Mouse (Mus musculus): ENCODE results near the gene Tex2.

GRCm38 (mm10) chr11:106478745-106479144 lies 134.5 kb downstream of the Tex2 start:
- TF ChIP-seq HCFC1 (IDR thresholded peaks at IDR 0.05; ENCODE audit: borderline replicate concordance, insufficient read depth, low read length), result no peak
- no peak for TF ChIP-seq CHD2 (IDR thresholded peaks at IDR 0.05; ENCODE audit: low read depth, low read length)
- TF ChIP-seq ZNF384 (IDR thresholded peaks at IDR 0.05; ENCODE audit: low read depth, low read length), result no peak
- no peak for TF ChIP-seq MAFK (IDR thresholded peaks at IDR 0.05; ENCODE audit: insufficient read depth, low read depth, low read length)
- TF ChIP-seq ZC3H11A (IDR thresholded peaks at IDR 0.05; ENCODE audit: borderline replicate concordance, low read depth, low read length), result no peak
